Mouse (Mus musculus) limb, embryonic 13.5 days (tissue): Measurements from ENCODE around the gene Grk6. TPM values are rescaled to one million over a fixed set of nuclear protein-coding genes. Genes with fewer than 3 reads are reported as not detected.

Source experiments
- ATAC-seq: fragments of 200-750 bp; cut with Nextera tagmentation; 2 replicates; pipeline ENCODE4 v1.8.0; 2017; ENCODE audit warnings: low read depth, moderate number of reproducible peaks, moderate TSS enrichment; ENCODE audit not compliant: low FRiP score
- H3K27ac ChIP-seq: fragments of 300-500 bp; sonication (generic); 2 replicates; pipeline ENCODE4 v1.5.1; 2015; ENCODE audit warnings: inconsistent platforms, mild to moderate bottlenecking, moderate library complexity
- H3K27me3 ChIP-seq: fragments of 300-500 bp; sonication (generic); 2 replicates; pipeline ENCODE4 v1.6.1; 2015; ENCODE audit warnings: mild to moderate bottlenecking, inconsistent platforms
- H3K36me3 ChIP-seq: fragments of 300-500 bp; sonication (generic); 2 replicates; pipeline ENCODE4 v1.6.1; 2015; ENCODE audit warnings: inconsistent platforms, mild to moderate bottlenecking, moderate library complexity
- H3K4me1 ChIP-seq: fragments of 300-500 bp; sonication (generic); 2 replicates; pipeline ENCODE4 v1.6.1; 2015; ENCODE audit warnings: inconsistent platforms
- H3K4me2 ChIP-seq: fragments of 300-500 bp; sonication (generic); replicated peaks from 2 replicates; pipeline ENCODE4 v1.6.1; 2015; ENCODE audit warnings: inconsistent platforms, mild to moderate bottlenecking, moderate library complexity
- H3K4me3 ChIP-seq: fragments of 300-500 bp; sonication (generic); 2 replicates; pipeline ENCODE4 v1.5.1; 2015; ENCODE audit warnings: moderate library complexity, mild to moderate bottlenecking, inconsistent platforms
- H3K9ac ChIP-seq: fragments of 300-500 bp; sonication (generic); 2 replicates; pipeline ENCODE4 v1.6.1; 2015; ENCODE audit warnings: mild to moderate bottlenecking, inconsistent platforms
- H3K9me3 ChIP-seq: fragments of 300-500 bp; sonication (generic); 2 replicates; pipeline ENCODE4 v1.6.1; 2016; ENCODE audit warnings: inconsistent platforms
- WGBS: fragments of 180-500 bp; shearing (Covaris S2); methylation state at CpG from one replicate; pipeline ENCODE4 v1.1.7; 2015; 5-methylcytosine and 5-hydroxymethylcytosine counted together
- polyA plus RNA-seq: library from polyadenylated mRNA; unstranded; fragments of >200 nt; fragmentation: Nextera tagmentation; extraction: Ambion mirVana; gene quantifications from 2 replicates; pipeline ENCODE4 v1.2.1, GENCODE M21; 2015

The Grk6 gene
- polyA plus RNA-seq, 1 experiment from 2014 or later = 48.1 TPM

- no peaks in the 10 kb centered on the region for H3K9me3 ChIP-seq
- peaks cover 45% of the 10 kb centered on the region for H3K4me1 ChIP-seq
- peaks cover 30% of the 10 kb centered on the region for H3K36me3 ChIP-seq
- peak overlapping the region; percentile 63 for H3K4me3 ChIP-seq
- peak; percentile 75 for ATAC-seq
- H3K27ac ChIP-seq = peak overlapping the region; percentile 48
- no peaks in the 10 kb centered on the region for H3K27me3 ChIP-seq
- H3K4me2 ChIP-seq = peak overlapping the region; percentile 98
- WGBS = 2% methylated on average over 49 of the region's 54 CpGs
- H3K9ac ChIP-seq = peak overlapping the region; percentile 81
These were observed 26.4 kb downstream of the Grk6 start for GRCm38 (mm10) chr13:55471156-55471818.

- WGBS = under 1% methylated on average over 31 of the region's 31 CpGs
- no peaks in the 10 kb centered on the region for H3K9me3 ChIP-seq
- H3K9ac ChIP-seq = peak overlapping the region; percentile 81
- ATAC-seq = peak; percentile 18
- H3K4me3 ChIP-seq = peak overlapping the region; percentile 63
- H3K4me1 ChIP-seq = peaks cover 45% of the 10 kb centered on the region
- H3K27me3 ChIP-seq = no peaks in the 10 kb centered on the region
- peak overlapping the region; percentile 98 for H3K4me2 ChIP-seq
- H3K27ac ChIP-seq = peak overlapping the region; percentile 79
- H3K36me3 ChIP-seq = peaks cover 35% of the 10 kb centered on the region
These were observed 26.9 kb downstream of the Grk6 start for GRCm38 (mm10) chr13:55471819-55472131.

GRCm38 (mm10) chr13:55472132-55473022 is 27.5 kb downstream of the Grk6 start:
- peaks cover 45% of the 10 kb centered on the region for H3K4me1 ChIP-seq
- WGBS = under 1% methylated on average over 99 of the region's 103 CpGs
- peaks cover 41% of the 10 kb centered on the region for H3K36me3 ChIP-seq
- peak overlapping the region; percentile 98 for H3K4me2 ChIP-seq
- H3K27me3 ChIP-seq = no peaks in the 10 kb centered on the region
- ATAC-seq = peak; percentile 44
- H3K27ac ChIP-seq = peak overlapping the region; percentile 79
- H3K4me3 ChIP-seq = peak overlapping the region; percentile 63
- H3K9ac ChIP-seq = peak overlapping the region; percentile 81
- H3K9me3 ChIP-seq = no peaks in the 10 kb centered on the region

GRCm38 (mm10) chr13:55473076-55473831 is 28.4 kb downstream of the Grk6 start:
- 13% methylated on average over 18 of the region's 18 CpGs for WGBS
- H3K27me3 ChIP-seq = no peaks in the 10 kb centered on the region
- peak overlapping the region; percentile 63 for H3K4me3 ChIP-seq
- H3K4me1 ChIP-seq = peaks cover 41% of the 10 kb centered on the region
- H3K27ac ChIP-seq = no peak overlapping the region
- ATAC-seq = no peak
- peak overlapping the region; percentile 81 for H3K9ac ChIP-seq
- H3K36me3 ChIP-seq = peaks cover 50% of the 10 kb centered on the region
- no peaks in the 10 kb centered on the region for H3K9me3 ChIP-seq
- peak overlapping the region; percentile 98 for H3K4me2 ChIP-seq

- no peaks in the 10 kb centered on the region for H3K27me3 ChIP-seq
- ATAC-seq = no peak
- 63% methylated on average over 11 of the region's 11 CpGs for WGBS
- H3K4me3 ChIP-seq = no peak overlapping the region
- peaks cover 41% of the 10 kb centered on the region for H3K4me1 ChIP-seq
- H3K36me3 ChIP-seq = peaks cover 57% of the 10 kb centered on the region
- H3K4me2 ChIP-seq = no peak overlapping the region
- no peak overlapping the region; the same call in 1 of the 2 replicates for H3K27ac ChIP-seq
- 0 out of 2 replicates have a peak overlapping the region, but pooled peaks have one; percentile 25 for H3K9ac ChIP-seq
- no peaks in the 10 kb centered on the region for H3K9me3 ChIP-seq
These were observed 29.1 kb downstream of the Grk6 start for GRCm38 (mm10) chr13:55473961-55474360.

GRCm38 (mm10) chr13:55474621-55475069 is 29.8 kb downstream of the Grk6 start:
- no peak overlapping the region for H3K4me3 ChIP-seq
- peaks cover 41% of the 10 kb centered on the region for H3K4me1 ChIP-seq
- H3K27me3 ChIP-seq = no peaks in the 10 kb centered on the region
- no peak overlapping the region for H3K4me2 ChIP-seq
- no peaks in the 10 kb centered on the region for H3K9me3 ChIP-seq
- H3K27ac ChIP-seq = no peak overlapping the region
- no peak for ATAC-seq
- WGBS = 56% methylated on average over 5 of the region's 5 CpGs
- peaks cover 64% of the 10 kb centered on the region for H3K36me3 ChIP-seq
- no peak overlapping the region for H3K9ac ChIP-seq

GRCm38 (mm10) chr13:55475750-55476149 is 30.9 kb downstream of the Grk6 start:
- no peak for ATAC-seq
- H3K4me1 ChIP-seq = peaks cover 35% of the 10 kb centered on the region
- no peak overlapping the region for H3K27ac ChIP-seq
- no peak overlapping the region for H3K4me3 ChIP-seq
- no peak overlapping the region for H3K9ac ChIP-seq
- H3K27me3 ChIP-seq = no peaks in the 10 kb centered on the region
- no peak overlapping the region for H3K4me2 ChIP-seq
- H3K36me3 ChIP-seq = peaks cover 75% of the 10 kb centered on the region
- 88% methylated on average over 5 of the region's 5 CpGs for WGBS
- no peaks in the 10 kb centered on the region for H3K9me3 ChIP-seq

- Histone ChIP-seq H3K4me1 (peaks cover 30% of the 10 kb centered on the region), H3K36me3 (peaks cover 80% of the 10 kb centered on the region), H3K27ac (no peak overlapping the region), H3K27me3 (no peaks in the 10 kb centered on the region), H3K4me2 (no peak overlapping the region), H3K9me3 (no peaks in the 10 kb centered on the region), H3K9ac (no peak overlapping the region), H3K4me3 (no peak overlapping the region)
- WGBS = 91% methylated on average over 8 of the region's 8 CpGs
- no peak for ATAC-seq
These were observed 31.4 kb downstream of the Grk6 start for GRCm38 (mm10) chr13:55476256-55476655.

GRCm38 (mm10) chr13:55477492-55477891 is 32.6 kb downstream of the Grk6 start:
- Histone ChIP-seq H3K9ac (no peak overlapping the region), H3K4me1 (peaks cover 29% of the 10 kb centered on the region), H3K36me3 (peaks cover 92% of the 10 kb centered on the region), H3K9me3 (no peaks in the 10 kb centered on the region), H3K27me3 (no peaks in the 10 kb centered on the region), H3K27ac (no peak overlapping the region), H3K4me2 (no peak overlapping the region), H3K4me3 (no peak overlapping the region)
- ATAC-seq = no peak
- 71% methylated on average over 16 of the region's 16 CpGs for WGBS

GRCm38 (mm10) chr13:55478036-55478435 is 33.2 kb downstream of the Grk6 start:
- Histone ChIP-seq H3K9me3 (no peaks in the 10 kb centered on the region), H3K27me3 (no peaks in the 10 kb centered on the region), H3K4me2 (no peak overlapping the region), H3K4me3 (no peak overlapping the region), H3K9ac (no peak overlapping the region), H3K36me3 (peaks cover 98% of the 10 kb centered on the region), H3K4me1 (peaks cover 31% of the 10 kb centered on the region), H3K27ac (no peak overlapping the region)
- 51% methylated on average over 5 of the region's 5 CpGs for WGBS
- ATAC-seq = no peak

GRCm38 (mm10) chr13:55479008-55479407 is 34.1 kb downstream of the Grk6 start:
- Histone ChIP-seq H3K4me2 (no peak overlapping the region), H3K4me3 (no peak overlapping the region), H3K27ac (peak overlapping the region; percentile 0; the same call in 1 of the 2 replicates), H3K4me1 (peaks cover 31% of the 10 kb centered on the region), H3K9ac (no peak overlapping the region), H3K36me3 (peaks cover 100% of the 10 kb centered on the region), H3K9me3 (no peaks in the 10 kb centered on the region), H3K27me3 (no peaks in the 10 kb centered on the region)
- ATAC-seq = no peak
- 88% methylated on average over 7 of the region's 7 CpGs for WGBS

GRCm38 (mm10) chr13:55479929-55480328 is 35.1 kb downstream of the Grk6 start:
- Histone ChIP-seq H3K4me1 (peaks cover 31% of the 10 kb centered on the region), H3K27me3 (no peaks in the 10 kb centered on the region), H3K4me2 (no peak overlapping the region), H3K27ac (no peak overlapping the region), H3K9ac (no peak overlapping the region), H3K9me3 (no peaks in the 10 kb centered on the region), H3K4me3 (no peak overlapping the region), H3K36me3 (peaks cover 91% of the 10 kb centered on the region)
- no peak for ATAC-seq
